In the genomic region with DNA sequence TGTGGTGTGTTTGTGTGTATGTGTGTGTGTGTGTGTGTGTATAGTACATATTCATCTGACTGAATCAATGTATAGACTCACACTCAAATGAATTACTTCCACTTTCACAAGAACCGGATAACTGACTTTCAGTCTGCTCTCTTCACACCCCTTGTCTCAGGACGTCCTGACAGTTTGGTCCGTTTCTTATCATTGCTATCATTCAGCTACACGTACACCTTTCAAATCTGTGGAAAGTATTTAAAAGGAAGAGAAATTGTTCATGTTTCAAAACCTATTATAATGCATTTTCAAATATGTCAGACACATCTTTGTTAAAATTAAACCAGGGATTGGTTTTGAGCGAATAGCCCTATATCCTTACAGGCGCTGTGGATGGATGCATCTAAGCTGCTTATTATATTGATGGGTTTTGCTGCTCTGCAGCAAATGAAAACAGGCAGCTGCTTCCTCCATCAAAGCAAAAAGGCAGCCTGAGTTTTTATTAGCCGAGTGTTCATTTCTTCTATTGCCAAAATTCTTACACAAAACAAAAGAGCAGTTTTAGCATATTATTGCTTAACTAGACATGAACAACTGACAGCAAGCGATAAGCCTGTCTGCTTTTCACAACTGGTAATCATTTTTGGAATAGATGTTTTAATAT, we compare ENCODE assay signal across 20 mouse cellular contexts.
"Had no signal": no experiment of that assay in that cellular context is flagged by ENCODE, and none has a peak within 500 bp of the region (broad histone marks: within the 10 kb centered on the region; RNA-seq: fewer than 3 reads in every experiment).

No protein-coding gene starts in this region.

- H3K9me3 ChIP-seq: liver, embryonic 13.5 days; liver, embryonic 15.5 days; lung, embryonic 15.5 days; midbrain, embryonic 13.5 days; midbrain, embryonic 15.5 days; neural tube, embryonic 13.5 days; neural tube, embryonic 15.5 days had no signal

- H3K9ac ChIP-seq: liver, embryonic 13.5 days; liver, embryonic 15.5 days; liver, postnatal 0 days; lung, embryonic 15.5 days; midbrain, embryonic 13.5 days; midbrain, embryonic 15.5 days; neural tube, embryonic 13.5 days; neural tube, embryonic 15.5 days had no signal

- ATAC-seq: liver, postnatal 0 days; midbrain, embryonic 13.5 days; midbrain, embryonic 15.5 days had no signal

- H3K4me2 ChIP-seq: liver, embryonic 13.5 days; liver, embryonic 15.5 days; lung, embryonic 15.5 days; midbrain, embryonic 11.5 days; midbrain, embryonic 13.5 days; midbrain, embryonic 15.5 days; neural tube, embryonic 13.5 days; neural tube, embryonic 15.5 days had no signal

- H3K36me3 ChIP-seq: liver, embryonic 13.5 days; liver, embryonic 15.5 days; lung, embryonic 15.5 days; midbrain, embryonic 13.5 days; midbrain, embryonic 15.5 days; neural tube, embryonic 13.5 days; neural tube, embryonic 15.5 days had no signal

- H3K27me3 ChIP-seq: liver, embryonic 13.5 days; liver, embryonic 15.5 days; lung, embryonic 15.5 days; megakaryocyte, embryonic 14.5 days; neural tube, embryonic 13.5 days; neural tube, embryonic 15.5 days had no signal

- H3K4me1 ChIP-seq: megakaryocyte, embryonic 14.5 days; neural tube, embryonic 13.5 days had no signal

- H3K4me3 ChIP-seq: liver, embryonic 13.5 days; liver, embryonic 15.5 days; lung, embryonic 15.5 days; megakaryocyte, embryonic 14.5 days; midbrain, embryonic 13.5 days; midbrain, embryonic 15.5 days; neural tube, embryonic 13.5 days; neural tube, embryonic 15.5 days had no signal

- DNase-seq: liver, embryonic 13.5 days; liver, postnatal 0 days; lung, postnatal 36 days; retina, postnatal 1 day; right cerebral cortex, adult 18-20 months; right cerebral cortex, postnatal 25 days; right cerebral cortex, postnatal 4 days; spleen, adult 18-20 months; thymus, adult 18-20 months; thymus, postnatal 14 days; thymus, postnatal 36 days had no signal

- H3K27ac ChIP-seq: liver, embryonic 15.5 days; lung, embryonic 15.5 days; macrophage; midbrain, embryonic 13.5 days; midbrain, embryonic 15.5 days; neural tube, embryonic 13.5 days had no signal
